Mouse (Mus musculus) midbrain, postnatal 0 days (tissue): ENCODE results near the gene Tmem86b. TPM values are rescaled to one million over a fixed set of nuclear protein-coding genes. Genes with fewer than 3 reads are reported as not detected.

ENCODE experiments used
- ATAC-seq: fragments of 200-750 bp; cut with Nextera tagmentation; 2 replicates; pipeline ENCODE4 v1.8.0; 2017; ENCODE audit warnings: moderate number of reproducible peaks, mild to moderate bottlenecking, moderate TSS enrichment, moderate library complexity; ENCODE audit not compliant: low FRiP score
- DNase-seq: peaks from one replicate; pipeline ENCODE4 v3.0.0-alpha.2; 2015; ENCODE audit warnings: low spot score
- H3K27ac ChIP-seq: fragments of 300-500 bp; sonication (generic); 2 replicates; pipeline ENCODE4 v1.5.1; 2014; ENCODE audit warnings: low read depth, mild to moderate bottlenecking, low read length, mixed read lengths
- H3K27me3 ChIP-seq: fragments of 300-500 bp; sonication (generic); 2 replicates; pipeline ENCODE4 v1.6.1; 2014; ENCODE audit warnings: low read length, control low read depth, mixed read lengths; ENCODE audit not compliant: insufficient read depth
- H3K36me3 ChIP-seq: fragments of 300-500 bp; sonication (generic); 2 replicates; pipeline ENCODE4 v1.6.1; 2014; ENCODE audit warnings: low read length, control low read depth, mixed read lengths; ENCODE audit not compliant: insufficient read depth
- H3K4me1 ChIP-seq: fragments of 300-500 bp; sonication (generic); 2 replicates; pipeline ENCODE4 v1.6.1; 2014; ENCODE audit warnings: mild to moderate bottlenecking, control low read depth, antibody characterized with exemption, low read length, mixed read lengths; ENCODE audit not compliant: insufficient read depth
- H3K4me2 ChIP-seq: fragments of 300-500 bp; sonication (generic); 2 replicates; pipeline ENCODE4 v1.6.1; 2014; ENCODE audit warnings: low read depth, mild to moderate bottlenecking, low read length, mixed read lengths; ENCODE audit not compliant: poor library complexity, severe bottlenecking
- H3K4me3 ChIP-seq: fragments of 300-500 bp; sonication (generic); 2 replicates; pipeline ENCODE4 v1.5.1; 2014; ENCODE audit warnings: low read depth, mild to moderate bottlenecking, low read length, moderate library complexity
- H3K9ac ChIP-seq: fragments of 300-500 bp; sonication (generic); replicated peaks from 2 replicates; pipeline ENCODE4 v1.6.1; 2014; ENCODE audit warnings: mild to moderate bottlenecking, low read length, moderate library complexity, mixed read lengths; ENCODE audit not compliant: poor library complexity, severe bottlenecking
- H3K9me3 ChIP-seq: fragments of 300-500 bp; sonication (generic); 2 replicates; pipeline ENCODE4 v1.6.1; 2016; ENCODE audit warnings: low read length, control low read depth
- CTCF ChIP-seq: IDR thresholded peaks from 2 replicates; pipeline ENCODE4 v1.5.1; 2016; ENCODE audit warnings: antibody characterized with exemption, mild to moderate bottlenecking
- WGBS: fragments of 180-500 bp; shearing (Covaris S2); extraction: QIAGEN DNeasy Blood & Tissue Kit; methylation state at CpG from one replicate; pipeline ENCODE4 v1.1.7; 2014; 5-methylcytosine and 5-hydroxymethylcytosine counted together
- polyA plus RNA-seq: library from polyadenylated mRNA; unstranded; fragments of >200 nt; fragmentation: Nextera tagmentation; extraction: Ambion mirVana; gene quantifications from 2 replicates; pipeline ENCODE4 v1.2.1, GENCODE M21; 2015
- total RNA-seq: library from RNA; depleted of rRNA; stranded (reverse); fragments of >200 nt; gene quantifications from 2 replicates; pipeline ENCODE4 v1.2.3, GENCODE M21; 2014

Tmem86b gene
- total and polyA plus RNA-seq, 2 experiments from 2014 or later = 1.00 to 17.4 TPM

- H3K4me2 ChIP-seq = peak overlapping the region; percentile 69
- ATAC-seq (peak; percentile 84), DNase-seq (peak; percentile 45)
- peak overlapping the region; percentile 86 for H3K4me3 ChIP-seq
- H3K9ac ChIP-seq = peak overlapping the region; percentile 88
- H3K9me3 ChIP-seq = no peaks in the 10 kb centered on the region
- WGBS = under 1% methylated on average over 68 of the region's 78 CpGs
- no peaks in the 10 kb centered on the region for H3K27me3 ChIP-seq
- TF ChIP-seq CTCF = no peak
- peak overlapping the region; percentile 95 for H3K27ac ChIP-seq
- H3K36me3 ChIP-seq = peaks cover 7% of the 10 kb centered on the region; the same call in 1 of the 2 replicates
- peaks cover 19% of the 10 kb centered on the region for H3K4me1 ChIP-seq
Observed at GRCm38 (mm10) chr7:4658128-4658907, 27.1 kb upstream of the Tmem86b start.

GRCm38 (mm10) chr7:4657521-4658127, 26.4 kb upstream of the Tmem86b start:
- no peak for DNase-seq
- Histone ChIP-seq H3K4me3 (peak overlapping the region; percentile 86), H3K4me1 (peaks cover 19% of the 10 kb centered on the region), H3K4me2 (peak overlapping the region; percentile 69), H3K27ac (no peak overlapping the region), H3K9ac (peak overlapping the region; percentile 88), H3K9me3 (no peaks in the 10 kb centered on the region), H3K36me3 (peaks cover 8% of the 10 kb centered on the region; the same call in 1 of the 2 replicates), H3K27me3 (no peaks in the 10 kb centered on the region)
- no peak for TF ChIP-seq CTCF
- ATAC-seq = no peak
- 57% methylated on average over 9 of the region's 9 CpGs for WGBS

DNA sequence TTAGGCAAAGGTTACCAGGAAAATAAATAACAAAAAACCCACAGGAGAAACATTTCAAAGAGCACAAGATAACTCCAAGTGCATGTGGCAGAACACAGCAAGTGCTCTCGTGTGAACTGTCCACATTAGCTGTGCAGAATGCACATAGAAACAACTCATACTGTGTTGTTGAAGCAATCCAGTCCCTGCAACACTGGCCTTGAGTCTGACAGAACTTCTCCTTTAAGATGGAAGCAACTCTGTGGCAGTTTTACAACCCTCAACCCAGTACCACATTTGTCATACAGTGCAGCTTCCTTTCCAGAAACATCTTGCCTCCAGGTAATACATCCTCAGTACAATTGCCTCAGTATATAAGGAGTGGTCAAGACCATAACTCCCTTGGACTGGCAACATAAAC, 25.6 kb upstream of the Tmem86b start:
- TF ChIP-seq CTCF = no peak
- Histone ChIP-seq H3K36me3 (peaks cover 7% of the 10 kb centered on the region; the same call in 1 of the 2 replicates), H3K4me1 (peaks cover 19% of the 10 kb centered on the region), H3K9ac (peak overlapping the region; percentile 88; the same call in 1 of the 2 replicates), H3K9me3 (no peaks in the 10 kb centered on the region), H3K4me2 (peak overlapping the region; percentile 69), H3K27ac (no peak overlapping the region), H3K4me3 (0 out of 2 replicates have a peak overlapping the region, but pooled peaks have one; percentile 7), H3K27me3 (no peaks in the 10 kb centered on the region)
- no peak for DNase-seq
- no peak for ATAC-seq
- WGBS = 62% methylated on average over 1 of the region's 1 CpGs

DNA sequence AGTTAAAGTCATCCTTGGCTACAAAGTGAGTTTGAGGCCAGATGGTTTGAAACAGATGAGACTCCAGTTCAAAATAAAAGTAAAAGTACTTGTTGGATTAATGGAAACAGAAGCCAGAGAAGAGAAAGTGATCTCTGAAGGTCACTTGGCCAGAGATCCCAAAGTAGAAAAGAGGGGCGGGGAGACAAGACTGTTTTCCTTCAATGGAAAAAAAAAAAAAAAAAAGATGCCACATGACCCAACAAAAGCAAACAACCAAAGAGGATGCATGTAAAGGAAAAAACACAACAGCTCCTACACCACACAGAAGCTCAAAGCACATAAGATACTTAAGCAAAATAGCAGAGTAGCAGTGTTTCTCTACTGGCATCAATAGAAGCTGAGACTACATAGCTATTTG, 24.7 kb upstream of the Tmem86b start:
- ATAC-seq (no peak), DNase-seq (no peak)
- Histone ChIP-seq H3K4me1 (peaks cover 19% of the 10 kb centered on the region), H3K27me3 (no peaks in the 10 kb centered on the region), H3K9me3 (no peaks in the 10 kb centered on the region), H3K9ac (no peak overlapping the region), H3K4me2 (no peak overlapping the region), H3K4me3 (no peak overlapping the region), H3K36me3 (peaks cover 11% of the 10 kb centered on the region; the same call in 1 of the 2 replicates), H3K27ac (no peak overlapping the region)
- TF ChIP-seq CTCF = no peak
- WGBS = 78% methylated on average over 1 of the region's 1 CpGs

- Histone ChIP-seq H3K4me1 (peaks cover 19% of the 10 kb centered on the region), H3K4me3 (no peak overlapping the region), H3K4me2 (no peak overlapping the region), H3K27ac (no peak overlapping the region), H3K9ac (no peak overlapping the region), H3K9me3 (no peaks in the 10 kb centered on the region), H3K36me3 (peaks cover 11% of the 10 kb centered on the region; the same call in 1 of the 2 replicates), H3K27me3 (no peaks in the 10 kb centered on the region)
- ATAC-seq (no peak), DNase-seq (no peak)
- no peak for TF ChIP-seq CTCF
- 85% methylated on average over 4 of the region's 4 CpGs for WGBS
Observed at GRCm38 (mm10) chr7:4655393-4655792, 24.2 kb upstream of the Tmem86b start.

DNA sequence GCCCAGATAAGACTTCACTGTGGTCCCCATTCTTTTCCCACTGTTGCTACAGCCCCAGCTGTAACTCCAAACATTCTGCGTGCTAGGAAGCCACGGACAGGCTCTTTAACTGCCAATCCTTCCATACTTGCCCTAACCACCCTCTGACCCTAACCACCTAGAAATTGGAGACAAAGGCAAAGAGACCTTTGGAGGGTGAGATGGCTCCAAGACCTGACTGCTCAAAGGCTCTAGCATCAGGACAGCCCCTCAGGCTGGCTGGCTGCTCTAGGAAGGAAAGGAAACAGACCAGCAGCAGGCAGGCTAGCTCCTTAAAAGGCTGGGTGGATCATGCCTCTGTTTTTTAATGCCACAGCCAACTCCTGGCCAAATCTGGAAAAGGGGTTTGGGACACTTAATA, 23.0 kb upstream of the Tmem86b start:
- Histone ChIP-seq H3K9me3 (no peaks in the 10 kb centered on the region), H3K4me2 (no peak overlapping the region; the same call in 1 of the 2 replicates), H3K27ac (no peak overlapping the region), H3K36me3 (peaks cover 11% of the 10 kb centered on the region; the same call in 1 of the 2 replicates), H3K27me3 (no peaks in the 10 kb centered on the region), H3K4me1 (peaks cover 15% of the 10 kb centered on the region), H3K9ac (0 out of 2 replicates have a peak overlapping the region, but pooled peaks have one; percentile 9), H3K4me3 (no peak overlapping the region)
- WGBS = 94% methylated on average over 2 of the region's 2 CpGs
- no peak for TF ChIP-seq CTCF
- ATAC-seq = no peak
- no peak for DNase-seq
